Mouse (Mus musculus): ENCODE results near the gene Nmt1. TPM values are rescaled to one million over a fixed set of nuclear protein-coding genes. Genes with fewer than 3 reads are reported as not detected.
A peak's percentile ranks its signal among the peaks of the same experiment; 100 is the strongest.

Gene Nmt1
- polyA plus RNA-seq, 1 experiment: 17.6 TPM

DNA sequence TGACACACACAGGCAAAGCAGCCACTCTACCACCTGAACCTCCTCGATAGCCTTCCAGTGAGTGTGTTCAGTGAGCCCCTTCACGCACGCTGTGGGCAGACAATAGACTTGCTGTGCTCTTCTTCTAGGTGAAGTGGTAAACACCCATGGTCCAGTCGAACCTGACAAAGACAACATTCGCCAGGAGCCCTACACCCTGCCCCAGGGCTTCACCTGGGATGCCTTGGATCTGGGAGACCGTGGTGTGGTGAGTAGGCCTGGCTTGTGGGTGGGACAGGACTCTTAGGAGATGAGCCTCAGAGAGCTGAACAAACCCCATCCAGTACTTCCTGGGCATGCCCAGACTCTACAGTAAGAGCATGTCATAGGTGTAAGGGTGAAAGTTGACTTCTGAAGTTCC lies 24.1 kb downstream of the Nmt1 start:
- TF ChIP-seq FLI1 (IDR thresholded peaks at IDR 0.05; ENCODE audit: low read length) (no peak), GATA1 (IDR thresholded peaks at IDR 0.05; ENCODE audit: borderline replicate concordance, low read length) (no peak)
- Histone ChIP-seq H3K36me3 (replicated peaks; ENCODE audit: low read length) (peaks cover 79% of the 10 kb centered on the region), H3K4me1 (peaks cover 30% of the 10 kb centered on the region), H3K4me3 (replicated peaks) (no peak overlapping the region), H3K27me3 (replicated peaks) (no peaks in the 10 kb centered on the region), H3K9me3 (no peaks in the 10 kb centered on the region)

DNA sequence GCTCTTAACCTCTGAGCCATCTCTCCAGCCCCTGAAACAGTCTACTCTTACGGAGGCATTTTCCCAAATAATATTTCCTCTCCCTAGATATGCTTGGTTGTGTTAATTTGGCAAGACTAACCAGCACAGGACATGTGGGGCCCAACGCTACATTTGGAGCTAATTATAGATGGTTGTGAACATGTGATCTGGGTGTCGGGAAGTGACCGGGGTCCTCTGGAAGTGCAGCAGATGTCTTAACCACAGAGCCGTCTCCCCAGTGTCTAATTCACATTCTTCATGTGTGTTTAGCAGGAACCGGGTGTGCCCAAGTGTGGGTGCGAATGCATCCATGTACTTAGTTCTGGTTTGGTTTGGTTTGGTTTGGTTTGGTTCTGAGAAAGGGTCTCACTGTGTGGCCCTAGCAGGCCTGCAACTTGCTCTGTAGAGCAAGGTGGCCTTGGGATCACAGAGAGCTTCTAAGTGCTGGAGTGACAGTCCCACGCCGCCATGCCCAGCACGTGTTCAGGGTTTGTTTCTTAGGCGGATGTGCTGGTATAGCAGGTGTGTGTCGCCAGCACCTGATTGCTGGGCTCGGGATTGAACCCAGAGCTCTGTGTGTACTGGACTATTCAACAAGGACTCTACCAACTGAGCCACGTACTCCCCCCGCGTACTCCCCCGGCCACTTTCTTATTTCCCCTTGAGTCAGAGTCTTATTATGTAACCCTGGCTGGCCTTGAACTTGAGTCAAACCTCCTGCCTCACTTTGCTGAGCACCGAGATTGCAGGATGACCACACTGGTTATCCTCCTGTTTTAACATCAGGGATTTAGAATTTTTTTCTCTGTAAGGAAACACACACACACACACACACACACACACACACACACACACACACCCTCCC lies 25.4 kb downstream of the Nmt1 start:
- Histone ChIP-seq H3K9me3 (no peaks in the 10 kb centered on the region), H3K36me3 (replicated peaks; ENCODE audit: low read length) (peaks cover 86% of the 10 kb centered on the region), H3K4me1 (peaks cover 30% of the 10 kb centered on the region), H3K27me3 (replicated peaks) (no peaks in the 10 kb centered on the region), H3K4me3 (replicated peaks) (no peak overlapping the region)
- TF ChIP-seq GATA1 (IDR thresholded peaks at IDR 0.05; ENCODE audit: borderline replicate concordance, low read length) (no peak), FLI1 (IDR thresholded peaks at IDR 0.05; ENCODE audit: low read length) (no peak)

DNA sequence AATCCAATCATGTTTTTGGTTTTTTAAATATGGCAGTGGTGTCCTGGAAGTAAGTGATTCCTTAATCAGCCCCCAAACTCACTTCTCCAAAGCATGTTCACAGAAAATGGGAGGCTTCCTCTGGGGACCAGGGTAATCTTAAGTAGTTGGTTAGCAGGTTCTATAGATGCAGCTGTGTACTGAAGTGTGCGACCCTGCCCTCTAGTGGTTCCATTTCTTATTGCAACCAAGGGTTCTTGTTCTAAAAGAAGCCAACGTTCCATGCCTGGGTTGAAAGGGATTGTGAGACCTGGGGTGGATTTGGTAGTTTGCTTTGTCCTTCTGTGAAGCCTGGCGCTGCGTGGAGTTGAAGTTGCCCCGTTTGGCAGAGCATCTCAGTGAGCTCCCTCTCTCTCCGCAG lies 26.8 kb downstream of the Nmt1 start:
- peaks cover 34% of the 10 kb centered on the region for H3K4me1 ChIP-seq
- no peaks in the 10 kb centered on the region for H3K9me3 ChIP-seq
- no peaks in the 10 kb centered on the region for H3K27me3 ChIP-seq (replicated peaks)
- TF ChIP-seq FLI1 (IDR thresholded peaks at IDR 0.05; ENCODE audit: low read length) (no peak), GATA1 (IDR thresholded peaks at IDR 0.05; ENCODE audit: borderline replicate concordance, low read length) (no peak)
- no peak overlapping the region for H3K4me3 ChIP-seq (replicated peaks)
- peaks cover 95% of the 10 kb centered on the region for H3K36me3 ChIP-seq (replicated peaks; ENCODE audit: low read length)

DNA sequence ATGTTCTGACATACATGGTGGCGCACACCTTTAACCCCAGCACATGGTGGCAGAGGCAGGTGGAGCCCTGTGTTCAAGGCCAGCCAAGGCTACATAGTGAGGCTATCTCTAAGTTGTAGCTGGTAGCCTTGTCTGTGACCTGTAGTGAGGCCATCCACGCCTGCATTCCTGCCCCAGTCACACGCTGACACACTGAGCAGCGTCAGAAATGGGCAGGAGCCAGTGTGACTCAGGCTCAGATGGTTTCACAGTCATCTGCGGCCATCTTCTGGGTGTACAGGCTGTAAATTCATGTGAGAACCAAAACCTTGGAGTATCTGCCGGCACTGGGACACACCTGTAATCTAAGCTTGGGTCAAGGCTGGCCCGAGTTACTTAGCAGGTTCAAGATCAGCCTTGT lies 28.6 kb downstream of the Nmt1 start:
- Histone ChIP-seq H3K36me3 (replicated peaks; ENCODE audit: low read length) (peaks cover 97% of the 10 kb centered on the region), H3K27me3 (replicated peaks) (no peaks in the 10 kb centered on the region), H3K4me3 (replicated peaks) (peak overlapping the region; percentile 29), H3K9me3 (no peaks in the 10 kb centered on the region), H3K4me1 (peaks cover 26% of the 10 kb centered on the region)
- TF ChIP-seq FLI1 (IDR thresholded peaks at IDR 0.05; ENCODE audit: low read length) (no peak), GATA1 (IDR thresholded peaks at IDR 0.05; ENCODE audit: borderline replicate concordance, low read length) (no peak)

DNA sequence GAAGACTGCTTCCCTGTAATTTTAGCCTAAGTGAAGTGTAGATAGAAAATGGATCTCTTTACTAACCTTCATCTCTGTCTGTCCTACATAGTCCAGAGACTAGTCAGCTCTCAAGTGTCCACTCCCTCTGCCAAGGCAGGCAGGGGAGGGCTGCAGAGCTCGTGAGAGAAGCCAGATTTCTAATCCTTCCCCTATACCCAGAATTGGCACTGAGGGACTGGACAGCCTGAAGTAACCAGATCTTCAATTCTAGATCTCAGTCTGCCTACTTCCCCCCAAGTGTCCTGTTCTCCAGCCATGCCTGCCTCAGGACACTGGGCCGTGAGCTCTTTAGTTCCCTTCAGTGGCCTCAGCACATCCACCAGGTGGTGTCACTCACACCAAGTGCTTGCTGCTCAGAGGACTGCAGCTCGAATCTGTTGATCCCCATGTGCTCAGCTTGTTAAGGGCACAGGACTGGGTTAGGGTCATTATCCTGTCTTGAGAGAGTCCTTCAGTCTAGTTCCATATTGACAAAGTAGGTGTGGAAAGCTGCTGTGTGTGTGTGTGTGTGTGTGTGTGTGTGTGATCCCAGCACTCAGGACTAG lies 30.6 kb downstream of the Nmt1 start:
- Histone ChIP-seq H3K27me3 (replicated peaks) (no peaks in the 10 kb centered on the region), H3K4me1 (peaks cover 12% of the 10 kb centered on the region), H3K4me3 (replicated peaks) (no peak overlapping the region), H3K36me3 (replicated peaks; ENCODE audit: low read length) (peaks cover 96% of the 10 kb centered on the region), H3K9me3 (no peaks in the 10 kb centered on the region)
- TF ChIP-seq GATA1 (IDR thresholded peaks at IDR 0.05; ENCODE audit: borderline replicate concordance, low read length) (no peak), FLI1 (IDR thresholded peaks at IDR 0.05; ENCODE audit: low read length) (no peak)

DNA sequence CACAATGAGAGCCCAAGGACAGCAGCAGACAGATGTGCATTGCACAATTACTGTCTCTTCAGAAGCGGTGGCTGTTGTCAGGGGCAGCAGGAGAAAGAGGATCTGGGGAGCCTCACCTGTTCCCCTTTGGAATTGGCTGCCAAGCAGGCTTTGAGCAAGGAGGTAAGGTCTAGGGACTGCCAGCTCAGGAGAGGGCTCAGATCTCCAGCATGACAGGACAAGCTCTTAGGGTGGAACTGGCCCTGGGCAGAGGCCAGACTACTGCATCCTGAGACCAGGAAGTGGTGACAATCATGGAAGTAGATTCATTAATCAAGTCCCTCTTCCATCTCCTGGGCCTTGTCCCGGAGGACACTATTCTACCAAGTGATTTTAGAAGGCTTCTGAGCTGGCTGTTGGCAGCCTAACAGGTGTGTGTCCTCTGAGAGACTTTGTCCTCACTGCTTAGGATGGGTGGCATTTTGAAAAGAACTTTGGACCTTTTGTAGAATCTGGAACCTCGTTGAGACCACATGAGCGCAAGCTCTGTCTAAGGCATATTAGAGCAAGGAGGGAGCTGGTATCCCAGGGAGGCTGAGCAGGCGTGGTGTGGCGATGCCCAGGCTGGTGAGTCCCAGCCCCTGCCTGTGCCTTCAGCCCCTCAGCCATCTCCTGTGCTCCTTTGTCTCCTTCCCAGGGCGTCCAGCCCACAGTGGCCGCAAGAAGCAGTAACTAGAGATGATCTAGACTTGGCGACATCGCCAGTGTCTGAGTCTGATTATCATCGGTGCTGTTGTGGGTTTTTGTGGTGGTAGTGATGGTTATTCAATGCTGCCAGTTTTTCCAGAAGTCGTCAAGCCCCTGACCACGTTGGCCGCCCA lies 38.4 kb downstream of the Nmt1 start:
- H3K4me1 ChIP-seq: no peaks in the 10 kb centered on the region
- no peaks in the 10 kb centered on the region for H3K27me3 ChIP-seq (replicated peaks)
- H3K9me3 ChIP-seq: no peaks in the 10 kb centered on the region
- H3K4me3 ChIP-seq (replicated peaks): no peak overlapping the region
- TF ChIP-seq FLI1 (IDR thresholded peaks at IDR 0.05; ENCODE audit: low read length): no peak
- TF ChIP-seq GATA1 (IDR thresholded peaks at IDR 0.05; ENCODE audit: borderline replicate concordance, low read length): no peak
- H3K36me3 ChIP-seq (replicated peaks; ENCODE audit: low read length): peaks cover 98% of the 10 kb centered on the region

DNA sequence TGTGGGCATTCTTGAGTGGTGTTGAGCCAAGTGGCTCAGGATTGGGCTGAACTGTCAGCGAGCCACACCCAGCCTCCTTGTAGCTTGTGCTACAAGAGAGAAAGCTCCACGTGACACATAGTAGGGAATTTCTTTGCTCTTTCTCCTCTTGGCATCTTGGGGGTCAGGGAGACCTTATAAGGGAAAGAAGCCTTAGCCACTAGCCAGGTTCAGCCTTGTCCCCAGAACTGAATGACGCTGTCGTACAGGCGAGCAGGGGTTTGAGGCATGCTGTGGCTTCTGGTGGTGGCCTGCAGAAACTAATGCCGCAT lies 39.0 kb downstream of the Nmt1 start:
- no peak for TF ChIP-seq FLI1 (IDR thresholded peaks at IDR 0.05; ENCODE audit: low read length)
- no peak for TF ChIP-seq GATA1 (IDR thresholded peaks at IDR 0.05; ENCODE audit: borderline replicate concordance, low read length)
- H3K36me3 ChIP-seq (replicated peaks; ENCODE audit: low read length): peaks cover 95% of the 10 kb centered on the region
- no peaks in the 10 kb centered on the region for H3K27me3 ChIP-seq (replicated peaks)
- H3K9me3 ChIP-seq: no peaks in the 10 kb centered on the region
- H3K4me3 ChIP-seq (replicated peaks): no peak overlapping the region
- H3K4me1 ChIP-seq: no peaks in the 10 kb centered on the region

DNA sequence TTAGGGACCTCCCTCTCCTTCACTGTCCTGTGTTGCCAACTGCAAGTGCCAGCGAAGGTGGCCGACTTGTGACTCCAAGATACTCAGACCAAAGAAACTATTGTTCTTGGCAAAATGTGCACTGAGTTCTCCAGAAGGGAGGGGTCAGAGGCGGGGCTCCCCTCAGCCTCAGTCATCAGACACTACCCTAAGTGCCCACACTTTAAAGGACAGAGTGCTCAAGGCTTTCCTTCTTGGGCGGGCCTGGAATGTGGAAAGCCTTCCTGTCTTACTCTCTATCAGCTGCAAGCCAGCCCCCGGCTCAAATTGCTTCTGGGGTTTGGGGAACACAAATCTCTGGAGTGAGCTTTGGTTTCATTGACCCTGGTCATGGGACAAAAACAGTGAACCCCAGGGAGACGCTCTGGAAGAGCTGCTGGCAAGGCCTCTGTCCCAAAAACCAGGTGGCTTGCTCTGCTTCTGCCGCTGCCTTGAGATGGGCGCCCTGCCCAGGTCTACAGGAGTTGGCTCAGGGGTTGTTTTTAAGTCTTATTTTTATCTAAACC lies 39.5 kb downstream of the Nmt1 start:
- TF ChIP-seq GATA1 (IDR thresholded peaks at IDR 0.05; ENCODE audit: borderline replicate concordance, low read length): no peak
- TF ChIP-seq FLI1 (IDR thresholded peaks at IDR 0.05; ENCODE audit: low read length): no peak
- Histone ChIP-seq H3K27me3 (replicated peaks) (no peaks in the 10 kb centered on the region), H3K36me3 (replicated peaks; ENCODE audit: low read length) (peaks cover 90% of the 10 kb centered on the region), H3K4me1 (no peaks in the 10 kb centered on the region), H3K9me3 (no peaks in the 10 kb centered on the region), H3K4me3 (replicated peaks) (no peak overlapping the region)

DNA sequence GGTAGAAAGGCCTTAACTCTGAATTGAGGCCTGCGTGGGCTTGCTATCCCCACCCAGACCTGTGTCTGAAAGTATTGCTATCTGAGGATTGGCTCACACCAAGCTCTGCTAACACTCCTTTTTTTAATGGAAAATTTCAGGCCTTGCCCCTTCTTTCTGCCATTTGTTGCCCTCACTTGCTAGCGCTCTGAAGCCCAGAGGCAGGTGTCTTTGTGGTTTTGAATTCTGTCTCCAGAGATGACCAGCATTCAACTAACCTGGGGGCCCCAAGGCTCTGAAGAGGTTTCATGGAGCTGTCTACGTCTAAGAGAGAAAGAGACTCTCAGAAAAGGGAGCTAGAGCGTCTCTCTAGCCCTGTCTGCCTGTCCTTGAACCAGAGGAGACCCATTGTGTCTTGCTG lies 40.3 kb downstream of the Nmt1 start:
- TF ChIP-seq GATA1 (IDR thresholded peaks at IDR 0.05; ENCODE audit: borderline replicate concordance, low read length): no peak
- no peaks in the 10 kb centered on the region for H3K27me3 ChIP-seq (replicated peaks)
- H3K4me1 ChIP-seq: no peaks in the 10 kb centered on the region
- H3K4me3 ChIP-seq (replicated peaks): no peak overlapping the region
- H3K36me3 ChIP-seq (replicated peaks; ENCODE audit: low read length): peaks cover 84% of the 10 kb centered on the region
- no peaks in the 10 kb centered on the region for H3K9me3 ChIP-seq
